17 mouse cellular contexts compared by ENCODE assay signal in genomic region chr4:99281711-99282110, GRCm38 (mm10). TPM values are rescaled to one million over a fixed set of nuclear protein-coding genes. Genes with fewer than 3 reads are reported as not detected.
"Had no signal": no experiment of that assay in that cellular context is flagged by ENCODE, and none has a peak within 500 bp of the region (broad histone marks: within the 10 kb centered on the region; RNA-seq: fewer than 3 reads in every experiment).

No protein-coding gene starts in this region.

- H3K27me3 ChIP-seq: neural tube, embryonic 15.5 days; stomach, embryonic 15.5 days had no signal

- H3K36me3 ChIP-seq: neural tube, embryonic 13.5 days; neural tube, embryonic 15.5 days; stomach, embryonic 15.5 days had no signal

- H3K4me3 ChIP-seq: neural tube, embryonic 13.5 days; neural tube, embryonic 15.5 days; stomach, embryonic 15.5 days had no signal

- H3K9ac ChIP-seq: neural tube, embryonic 13.5 days; neural tube, embryonic 15.5 days; stomach, embryonic 15.5 days had no signal

- H3K4me2 ChIP-seq: neural tube, embryonic 13.5 days; neural tube, embryonic 15.5 days; stomach, embryonic 15.5 days had no signal

- DNase-seq: retina, postnatal 1 day; right cerebral cortex, adult 18-20 months; right cerebral cortex, postnatal 14 days; right cerebral cortex, postnatal 25 days; right cerebral cortex, postnatal 4 days; spleen, adult 18-20 months; thymus, adult 18-20 months; thymus, adult 2 months; thymus, postnatal 14 days; thymus, postnatal 25 days; thymus, postnatal 36 days; thymus, postnatal 4 days had no signal

- H3K27ac ChIP-seq: neural tube, embryonic 13.5 days; neural tube, embryonic 15.5 days; stomach, embryonic 15.5 days; stomach, postnatal 0 days had no signal

- H3K4me1 ChIP-seq: neural tube, embryonic 13.5 days; neural tube, embryonic 15.5 days; stomach, embryonic 15.5 days had no signal

- H3K9me3 ChIP-seq: neural tube, embryonic 13.5 days; neural tube, embryonic 15.5 days; stomach, embryonic 15.5 days had no signal

RNA-seq across cellular contexts. Expression of gene Gm12689, which starts 14.0 kb away (rescaled TPM):
- polyA plus RNA-seq: stomach, postnatal 0 days; thymus, adult 2 months; thymus, postnatal 0 days had no signal
